Mouse (Mus musculus) neural tube, embryonic 14.5 days (tissue): Measurements from ENCODE around the gene Cactin. TPM values are rescaled to one million over a fixed set of nuclear protein-coding genes. Genes with fewer than 3 reads are reported as not detected.
A peak's percentile ranks its signal among the peaks of the same experiment; 100 is the strongest.

Experiments used
- ATAC-seq: fragments of 200-750 bp; cut with Nextera tagmentation; 2 replicates; pipeline ENCODE4 v1.8.0; 2017; ENCODE audit warnings: low read depth, mild to moderate bottlenecking, moderate TSS enrichment, moderate library complexity
- H3K27ac ChIP-seq: fragments of 300-500 bp; sonication (generic); 2 replicates; pipeline ENCODE4 v1.5.1; 2014; ENCODE audit warnings: low read depth, mild to moderate bottlenecking, control low read depth, low read length, moderate library complexity, mixed read lengths
- H3K27me3 ChIP-seq: fragments of 300-500 bp; sonication (generic); 2 replicates; pipeline ENCODE4 v1.6.1; 2014; ENCODE audit warnings: low read length; ENCODE audit not compliant: control insufficient read depth, insufficient read depth
- H3K36me3 ChIP-seq: fragments of 300-500 bp; sonication (generic); 2 replicates; pipeline ENCODE4 v1.6.1; 2014; ENCODE audit warnings: low read length, mixed read lengths; ENCODE audit not compliant: control insufficient read depth, insufficient read depth
- H3K4me1 ChIP-seq: fragments of 300-500 bp; sonication (generic); 2 replicates; pipeline ENCODE4 v1.6.1; 2014; ENCODE audit warnings: low read length; ENCODE audit not compliant: control insufficient read depth, insufficient read depth
- H3K4me2 ChIP-seq: fragments of 300-500 bp; sonication (generic); 2 replicates; pipeline ENCODE4 v1.6.1; 2014; ENCODE audit warnings: mild to moderate bottlenecking, low read depth, low read length, control low read depth
- H3K4me3 ChIP-seq: fragments of 300-500 bp; sonication (generic); 2 replicates; pipeline ENCODE4 v1.5.1; 2014; ENCODE audit warnings: low read depth, low read length, control low read depth, mixed read lengths
- H3K9ac ChIP-seq: fragments of 300-500 bp; sonication (generic); replicated peaks from 2 replicates; pipeline ENCODE4 v1.6.1; 2014; ENCODE audit warnings: low read depth, mild to moderate bottlenecking, control low read depth, low read length, mixed read lengths
- H3K9me3 ChIP-seq: fragments of 300-500 bp; sonication (generic); 2 replicates; pipeline ENCODE4 v1.6.1; 2016; ENCODE audit warnings: low read length; ENCODE audit not compliant: control insufficient read depth
- WGBS: fragments of 180-500 bp; shearing (Covaris S2); extraction: QIAGEN DNeasy Blood & Tissue Kit; methylation state at CpG from one replicate; pipeline ENCODE4 v1.1.7; 2014; 5-methylcytosine and 5-hydroxymethylcytosine counted together
- polyA plus RNA-seq: library from polyadenylated mRNA; unstranded; fragments of >200 nt; fragmentation: Nextera tagmentation; extraction: Ambion mirVana; gene quantifications from 2 replicates; pipeline ENCODE4 v1.2.1, GENCODE M21; 2014

Cactin gene
- polyA plus RNA-seq, 1 experiment from 2014 or later, result 14.3 TPM

- Histone ChIP-seq H3K27me3 (peaks cover 3% of the 10 kb centered on the region), H3K4me3 (no peak overlapping the region), H3K9ac (no peak overlapping the region), H3K27ac (no peak overlapping the region), H3K4me2 (no peak overlapping the region), H3K9me3 (no peaks in the 10 kb centered on the region), H3K4me1 (peaks cover 6% of the 10 kb centered on the region; the same call in 1 of the 2 replicates), H3K36me3 (no peaks in the 10 kb centered on the region)
- ATAC-seq, result no peak
- 60% methylated on average over 8 of the region's 8 CpGs for WGBS
Observed at GRCm38 (mm10) chr10:81287513-81288157, 33.3 kb upstream of the Cactin start.

GRCm38 (mm10) chr10:81288601-81289000, 32.3 kb upstream of the Cactin start:
- Histone ChIP-seq H3K36me3 (no peaks in the 10 kb centered on the region), H3K4me1 (peaks cover 6% of the 10 kb centered on the region; the same call in 1 of the 2 replicates), H3K27ac (no peak overlapping the region), H3K9me3 (no peaks in the 10 kb centered on the region), H3K4me2 (no peak overlapping the region), H3K9ac (no peak overlapping the region), H3K4me3 (no peak overlapping the region), H3K27me3 (no peaks in the 10 kb centered on the region; the same call in 1 of the 2 replicates)
- 32% methylated on average over 6 of the region's 6 CpGs for WGBS
- ATAC-seq, result no peak

- Histone ChIP-seq H3K9ac (no peak overlapping the region), H3K4me2 (no peak overlapping the region), H3K27me3 (no peaks in the 10 kb centered on the region; the same call in 1 of the 2 replicates), H3K27ac (no peak overlapping the region), H3K9me3 (no peaks in the 10 kb centered on the region), H3K4me3 (no peak overlapping the region), H3K4me1 (peaks cover 13% of the 10 kb centered on the region), H3K36me3 (no peaks in the 10 kb centered on the region)
- peak; percentile 1; the same call in 1 of the 2 replicates for ATAC-seq
- WGBS, result 4% methylated on average over 7 of the region's 7 CpGs
Observed at GRCm38 (mm10) chr10:81289278-81289677, 31.6 kb upstream of the Cactin start.

- Histone ChIP-seq H3K36me3 (no peaks in the 10 kb centered on the region), H3K4me1 (peaks cover 18% of the 10 kb centered on the region), H3K9ac (no peak overlapping the region), H3K4me3 (no peak overlapping the region), H3K4me2 (no peak overlapping the region), H3K9me3 (no peaks in the 10 kb centered on the region), H3K27ac (no peak overlapping the region), H3K27me3 (no peaks in the 10 kb centered on the region; the same call in 1 of the 2 replicates)
- whole genome bisulfite sequencing, result 61% methylated on average over 14 of the region's 14 CpGs
- no peak for ATAC-seq
Observed at GRCm38 (mm10) chr10:81289811-81290210, 31.1 kb upstream of the Cactin start.

GRCm38 (mm10) chr10:81290698-81291460, 30.0 kb upstream of the Cactin start:
- peaks cover 20% of the 10 kb centered on the region for H3K4me1 ChIP-seq
- no peaks in the 10 kb centered on the region for H3K36me3 ChIP-seq
- no peaks in the 10 kb centered on the region for H3K9me3 ChIP-seq
- WGBS, result 13% methylated on average over 24 of the region's 24 CpGs
- H3K27me3 ChIP-seq, result no peaks in the 10 kb centered on the region; the same call in 1 of the 2 replicates
- no peak for ATAC-seq
- H3K4me3 ChIP-seq, result no peak overlapping the region
- H3K27ac ChIP-seq, result no peak overlapping the region
- no peak overlapping the region for H3K9ac ChIP-seq
- no peak overlapping the region for H3K4me2 ChIP-seq

- Histone ChIP-seq H3K36me3 (no peaks in the 10 kb centered on the region), H3K9ac (no peak within 1 kb of the TSS), H3K4me1 (peaks cover 20% of the 10 kb centered on the region), H3K4me2 (peak within 1 kb of the TSS; percentile 92; the same call in 1 of the 2 replicates), H3K9me3 (no peaks in the 10 kb centered on the region), H3K27ac (no peak within 1 kb of the TSS), H3K27me3 (no peaks in the 10 kb centered on the region; the same call in 1 of the 2 replicates), H3K4me3 (no peak within 1 kb of the TSS)
- WGBS, result 75% methylated on average over 9 of the region's 9 CpGs
- ATAC-seq, result no peak
Observed at GRCm38 (mm10) chr10:81291511-81292104, 29.3 kb upstream of the Cactin start, which contains the start of gene Tjp3. TSS of gene Tjp3 (minus strand) at chr10:81291581.

GRCm38 (mm10) chr10:81292554-81293333, 28.2 kb upstream of the Cactin start, which contains the start of gene Pip5k1c:
TSS of gene Pip5k1c (plus strand) at chr10:81292963.
- under 1% methylated on average over 78 of the region's 80 CpGs for WGBS

GRCm38 (mm10) chr10:81293334-81294030, 27.4 kb upstream of the Cactin start:
- peak; percentile 22 for ATAC-seq
- Histone ChIP-seq H3K9me3 (no peaks in the 10 kb centered on the region), H3K27ac (peak overlapping the region; percentile 84), H3K4me2 (peak overlapping the region; percentile 92), H3K4me3 (peak overlapping the region; percentile 74), H3K27me3 (no peaks in the 10 kb centered on the region; the same call in 1 of the 2 replicates), H3K4me1 (peaks cover 20% of the 10 kb centered on the region), H3K36me3 (no peaks in the 10 kb centered on the region), H3K9ac (peak overlapping the region; percentile 82)
- 5% methylated on average over 25 of the region's 25 CpGs for WGBS

More at GRCm38 (mm10) chr10:81292554-81293333, 28.2 kb upstream of the Cactin start, which contains the start of gene Pip5k1c:
- Histone ChIP-seq H3K4me3 (peak within 1 kb of the TSS; percentile 74), H3K27ac (peak within 1 kb of the TSS; percentile 84), H3K4me2 (peak within 1 kb of the TSS; percentile 92), H3K9ac (peak within 1 kb of the TSS; percentile 82), H3K4me1 (peaks cover 20% of the 10 kb centered on the region), H3K36me3 (no peaks in the 10 kb centered on the region), H3K9me3 (no peaks in the 10 kb centered on the region), H3K27me3 (no peaks in the 10 kb centered on the region; the same call in 1 of the 2 replicates)
- ATAC-seq, result peak; percentile 93
